Mouse (Mus musculus) limb, embryonic 14.5 days (tissue): ENCODE data around the gene Dand5. TPM values are rescaled to one million over a fixed set of nuclear protein-coding genes. Genes with fewer than 3 reads are reported as not detected.
A peak's percentile ranks its signal among the peaks of the same experiment; 100 is the strongest.

Experiments used
- ATAC-seq: fragments of 200-750 bp; cut with Nextera tagmentation; 2 replicates; pipeline ENCODE4 v1.8.0; 2017; ENCODE audit warnings: low read depth, moderate number of reproducible peaks, moderate TSS enrichment; ENCODE audit not compliant: low FRiP score
- DNase-seq: peaks from one replicate; pipeline ENCODE4 v3.0.0-alpha.2; 2015; ENCODE audit warnings: low spot score
- H3K27ac ChIP-seq: fragments of 300-500 bp; sonication (generic); replicated peaks from 2 replicates; pipeline ENCODE4 v1.5.1; 2014; ENCODE audit warnings: low read depth, mild to moderate bottlenecking, low read length, moderate library complexity, mixed read lengths
- H3K27me3 ChIP-seq: fragments of 300-500 bp; sonication (generic); 2 replicates; pipeline ENCODE4 v1.6.1; 2014; ENCODE audit warnings: low read length, mixed read lengths; ENCODE audit not compliant: control insufficient read depth, insufficient read depth
- H3K36me3 ChIP-seq: fragments of 300-500 bp; sonication (generic); 2 replicates; pipeline ENCODE4 v1.6.1; 2014; ENCODE audit warnings: mild to moderate bottlenecking, low read length, moderate library complexity, mixed read lengths; ENCODE audit not compliant: control insufficient read depth, insufficient read depth
- H3K4me1 ChIP-seq: fragments of 300-500 bp; sonication (generic); 2 replicates; pipeline ENCODE4 v1.6.1; 2014; ENCODE audit warnings: antibody characterized with exemption, low read length, mixed read lengths; ENCODE audit not compliant: control insufficient read depth, insufficient read depth
- H3K4me2 ChIP-seq: fragments of 300-500 bp; sonication (generic); replicated peaks from 2 replicates; pipeline ENCODE4 v1.6.1; 2014; ENCODE audit warnings: low read depth, mild to moderate bottlenecking, low read length, moderate library complexity; ENCODE audit not compliant: severe bottlenecking
- H3K4me3 ChIP-seq: fragments of 300-500 bp; sonication (generic); replicated peaks from 2 replicates; pipeline ENCODE4 v1.5.1; 2014; ENCODE audit warnings: low read length
- H3K9ac ChIP-seq: fragments of 300-500 bp; sonication (generic); 2 replicates; pipeline ENCODE4 v1.6.1; 2014; ENCODE audit warnings: mild to moderate bottlenecking, low read depth, low read length, moderate library complexity; ENCODE audit not compliant: severe bottlenecking
- H3K9me3 ChIP-seq: fragments of 300-500 bp; sonication (generic); 2 replicates; pipeline ENCODE4 v1.6.1; 2016; ENCODE audit warnings: low read length; ENCODE audit not compliant: control insufficient read depth
- POLR2A ChIP-seq: fragments of 200-500 bp; IDR thresholded peaks from 2 replicates; pipeline ENCODE4 v1.8.0; 2012; ENCODE audit warnings: inconsistent platforms, mild to moderate bottlenecking, moderate library complexity, borderline replicate concordance; ENCODE audit not compliant: insufficient read depth, insufficient read length; ENCODE audit errors: extremely low read depth
- whole genome bisulfite sequencing: fragments of 180-500 bp; shearing (Covaris S2); extraction: QIAGEN DNeasy Blood & Tissue Kit; methylation state at CpG from one replicate; pipeline ENCODE4 v1.1.7; 2014; 5-methylcytosine and 5-hydroxymethylcytosine counted together
- polyA plus RNA-seq, 2 experiments: library from polyadenylated mRNA; depleted of rRNA in 1 of 2; stranded (reverse) in 1 of 2; unstranded in 1 of 2; fragments of >200 nt; fragmentation: Nextera tagmentation in 1 of 2; extraction: Ambion mirVana in 1 of 2; gene quantifications; 2 replicates each; pipeline versions ENCODE4 v1.2.1 to v1.2.3; 2012 to 2014

Gene Dand5
- polyA plus RNA-seq, 2 experiments: 5.9 to 6.9 TPM

- no peak overlapping the region for H3K4me2 ChIP-seq
- no peak for DNase-seq
- WGBS: 84% methylated on average over 9 of the region's 9 CpGs
- no peaks in the 10 kb centered on the region for H3K27me3 ChIP-seq
- no peak for TF ChIP-seq POLR2A
- no peaks in the 10 kb centered on the region for H3K9me3 ChIP-seq
- no peak overlapping the region for H3K4me3 ChIP-seq
- ATAC-seq: no peak
- H3K4me1 ChIP-seq: peaks cover 67% of the 10 kb centered on the region
- H3K36me3 ChIP-seq: peaks cover 37% of the 10 kb centered on the region
- H3K27ac ChIP-seq: no peak overlapping the region
- 0 out of 2 replicates have a peak overlapping the region, but pooled peaks have one; percentile 36 for H3K9ac ChIP-seq
Measured at GRCm38 (mm10) chr8:84793134-84793533, 29.5 kb downstream of the Dand5 start.

DNA sequence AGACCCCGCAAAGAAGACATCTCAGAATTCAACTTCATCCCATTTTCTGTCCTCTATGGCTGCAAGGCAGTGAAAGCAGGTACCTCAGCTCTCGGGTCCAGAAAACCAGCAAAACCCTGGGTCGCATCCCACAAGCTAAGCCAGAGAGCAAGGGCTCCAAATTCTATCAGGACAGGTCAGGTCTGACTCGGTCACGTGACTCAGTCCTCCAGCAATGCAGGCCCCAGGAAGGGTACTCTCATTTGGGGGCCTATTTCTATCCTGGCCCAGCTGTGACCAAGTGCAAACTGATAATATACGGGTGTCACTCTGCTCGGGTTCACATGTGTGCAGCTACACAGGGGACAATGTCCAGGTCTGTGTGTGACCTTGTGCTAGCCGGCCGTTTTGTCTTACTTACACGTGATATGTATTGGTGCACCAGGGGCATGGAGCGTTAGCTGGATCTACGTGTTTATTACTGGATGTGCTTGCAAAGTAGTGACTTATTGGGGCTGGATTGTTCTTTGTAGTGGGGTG, 30.1 kb downstream of the Dand5 start:
- Histone ChIP-seq H3K9ac (no peak overlapping the region), H3K27ac (no peak overlapping the region), H3K4me1 (peaks cover 67% of the 10 kb centered on the region), H3K36me3 (peaks cover 38% of the 10 kb centered on the region), H3K4me3 (no peak overlapping the region), H3K9me3 (no peaks in the 10 kb centered on the region), H3K4me2 (no peak overlapping the region), H3K27me3 (0 out of 2 replicates have a peak, but pooled peaks cover 5% of the 10 kb centered on the region)
- DNase-seq (no peak), ATAC-seq (no peak)
- 83% methylated on average over 12 of the region's 12 CpGs for WGBS
- TF ChIP-seq POLR2A: no peak

- Histone ChIP-seq H3K4me3 (no peak overlapping the region), H3K27ac (no peak overlapping the region), H3K27me3 (0 out of 2 replicates have a peak, but pooled peaks cover 16% of the 10 kb centered on the region), H3K4me1 (peaks cover 81% of the 10 kb centered on the region), H3K36me3 (peaks cover 28% of the 10 kb centered on the region; the same call in 1 of the 2 replicates), H3K9me3 (no peaks in the 10 kb centered on the region), H3K4me2 (0 out of 2 replicates have a peak overlapping the region, but pooled peaks have one; percentile 3), H3K9ac (no peak overlapping the region)
- TF ChIP-seq POLR2A: no peak
- ATAC-seq (no peak), DNase-seq (no peak)
- WGBS: 68% methylated on average over 2 of the region's 2 CpGs
Measured at GRCm38 (mm10) chr8:84790537-84790936, 32.1 kb downstream of the Dand5 start.

DNA sequence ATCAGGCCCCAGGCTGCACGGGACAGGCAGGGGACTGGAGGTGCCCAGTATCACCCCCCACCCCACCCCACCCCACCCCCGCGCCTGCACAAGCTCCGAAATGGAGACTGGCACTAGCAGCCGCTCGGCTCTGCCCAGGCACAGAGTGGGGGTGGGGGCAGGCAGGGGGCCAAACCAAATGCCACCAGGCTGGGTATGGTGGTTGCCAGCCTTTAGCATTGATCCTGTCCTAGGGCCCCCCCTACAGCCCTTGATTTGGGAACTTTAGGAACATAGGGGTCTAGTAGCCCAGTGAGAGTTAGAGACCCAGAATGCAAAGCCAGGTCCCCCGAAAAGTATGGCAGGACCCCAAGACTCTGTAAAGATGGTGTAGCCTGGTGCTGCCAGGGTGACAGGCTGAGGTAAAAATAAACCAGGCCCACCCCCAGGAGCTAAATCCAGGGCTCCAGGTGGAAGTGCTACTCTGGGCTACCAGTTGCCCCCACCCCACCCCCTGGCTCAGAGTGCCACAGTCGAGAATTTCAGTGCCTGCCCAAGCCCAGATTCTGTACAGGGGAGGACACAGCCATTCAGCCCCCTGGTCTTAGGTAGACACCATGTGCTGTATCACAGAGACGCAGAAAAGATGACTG, 32.7 kb downstream of the Dand5 start:
- no peak overlapping the region for H3K27ac ChIP-seq
- TF ChIP-seq POLR2A: no peak
- no peak overlapping the region for H3K9ac ChIP-seq
- H3K36me3 ChIP-seq: peaks cover 25% of the 10 kb centered on the region; the same call in 1 of the 2 replicates
- 0 out of 2 replicates have a peak, but pooled peaks cover 17% of the 10 kb centered on the region for H3K27me3 ChIP-seq
- ATAC-seq (no peak), DNase-seq (no peak)
- 0 out of 2 replicates have a peak overlapping the region, but pooled peaks have one; percentile 3 for H3K4me2 ChIP-seq
- H3K4me1 ChIP-seq: peaks cover 82% of the 10 kb centered on the region
- no peak overlapping the region for H3K4me3 ChIP-seq
- H3K9me3 ChIP-seq: no peaks in the 10 kb centered on the region
- WGBS: 63% methylated on average over 9 of the region's 9 CpGs

- DNase-seq (no peak), ATAC-seq (no peak)
- peaks cover 28% of the 10 kb centered on the region; the same call in 1 of the 2 replicates for H3K36me3 ChIP-seq
- peak overlapping the region; percentile 37 for H3K4me2 ChIP-seq
- peaks cover 82% of the 10 kb centered on the region for H3K4me1 ChIP-seq
- no peak overlapping the region for H3K4me3 ChIP-seq
- TF ChIP-seq POLR2A: no peak
- 0 out of 2 replicates have a peak, but pooled peaks cover 23% of the 10 kb centered on the region for H3K27me3 ChIP-seq
- WGBS: 51% methylated on average over 5 of the region's 5 CpGs
- H3K9ac ChIP-seq: 0 out of 2 replicates have a peak overlapping the region, but pooled peaks have one; percentile 5
- H3K27ac ChIP-seq: peak overlapping the region; percentile 58
- H3K9me3 ChIP-seq: no peaks in the 10 kb centered on the region
Measured at GRCm38 (mm10) chr8:84789345-84789744, 33.3 kb downstream of the Dand5 start.
